Mouse (Mus musculus): ENCODE results near the gene Xrcc1.

Xrcc1 gene

GRCm38 (mm10) chr7:24565627-24566026 lies 19.5 kb downstream of the Xrcc1 start:
- no peak for DNase-seq (ENCODE audit: low spot score)

- no peak for DNase-seq (ENCODE audit: low spot score)
Measured at GRCm38 (mm10) chr7:24566206-24566605, 20.1 kb downstream of the Xrcc1 start.

GRCm38 (mm10) chr7:24568512-24568911 lies 22.4 kb downstream of the Xrcc1 start:
- no peak for DNase-seq (ENCODE audit: low spot score)

- no peak for DNase-seq (ENCODE audit: low spot score)
Measured at GRCm38 (mm10) chr7:24571071-24571470, 25.0 kb downstream of the Xrcc1 start.

- no peak for DNase-seq (ENCODE audit: low spot score)
Measured at GRCm38 (mm10) chr7:24572455-24572854, 26.4 kb downstream of the Xrcc1 start.

GRCm38 (mm10) chr7:24574224-24574796 lies 28.2 kb downstream of the Xrcc1 start:
- no peak for DNase-seq (ENCODE audit: low spot score)

GRCm38 (mm10) chr7:24577811-24578210 lies 31.7 kb downstream of the Xrcc1 start:
- no peak for DNase-seq (ENCODE audit: low spot score)

- DNase-seq (ENCODE audit: low spot score): no peak
Measured at GRCm38 (mm10) chr7:24584876-24585275, 38.8 kb downstream of the Xrcc1 start.

- no peak for DNase-seq (ENCODE audit: low spot score)
Measured at GRCm38 (mm10) chr7:24585995-24586394, 39.9 kb downstream of the Xrcc1 start.

- DNase-seq (ENCODE audit: low spot score): no peak
Measured at GRCm38 (mm10) chr7:24586828-24587227, 40.7 kb downstream of the Xrcc1 start.

GRCm38 (mm10) chr7:24587330-24588105 lies 41.4 kb downstream of the Xrcc1 start, which contains the start of the genes Ethe1 and Zfp575:
Gene Ethe1, plus strand, starts transcription at chr7:24587543.
Gene Zfp575, minus strand, starts transcription at chr7:24587641.
- peak; percentile 61 for DNase-seq (ENCODE audit: low spot score)

GRCm38 (mm10) chr7:24588336-24588735 lies 42.2 kb downstream of the Xrcc1 start:
- DNase-seq (ENCODE audit: low spot score): no peak

- DNase-seq (ENCODE audit: low spot score): no peak
Measured at GRCm38 (mm10) chr7:24591735-24592134, 45.6 kb downstream of the Xrcc1 start.

GRCm38 (mm10) chr7:24592163-24592562 lies 46.1 kb downstream of the Xrcc1 start:
- no peak for DNase-seq (ENCODE audit: low spot score)

GRCm38 (mm10) chr7:24592781-24593180 lies 46.7 kb downstream of the Xrcc1 start:
- no peak for DNase-seq (ENCODE audit: low spot score)

GRCm38 (mm10) chr7:24593621-24594308 lies 47.7 kb downstream of the Xrcc1 start:
- peak; percentile 51 for DNase-seq (ENCODE audit: low spot score)

GRCm38 (mm10) chr7:24594309-24594803 lies 48.3 kb downstream of the Xrcc1 start:
- no peak for DNase-seq (ENCODE audit: low spot score)

- DNase-seq (ENCODE audit: low spot score): no peak
Measured at GRCm38 (mm10) chr7:24595464-24595863, 49.4 kb downstream of the Xrcc1 start.

GRCm38 (mm10) chr7:24598121-24598520 lies 52.0 kb downstream of the Xrcc1 start:
- DNase-seq (ENCODE audit: low spot score): no peak

- no peak for DNase-seq (ENCODE audit: low spot score)
Measured at GRCm38 (mm10) chr7:24599211-24600067, 53.4 kb downstream of the Xrcc1 start.

- DNase-seq (ENCODE audit: low spot score): peak; percentile 92
Measured at GRCm38 (mm10) chr7:24600941-24601597, 55.0 kb downstream of the Xrcc1 start.
